Mouse (Mus musculus) midbrain, embryonic 16.5 days (tissue): ENCODE measurements at regions not wholly inside any gene's neighbourhood (a gene's known extent, or its start where the extent isn't known, plus 50 kb on each side); places are given as distances from the start of the nearest gene placed in this dataset.

Source experiments
- ATAC-seq: fragments of 200-750 bp; cut with Nextera tagmentation; 2 replicates; pipeline ENCODE4 v1.8.0; 2017; ENCODE audit warnings: moderate TSS enrichment
- H3K27ac ChIP-seq: fragments of 300-500 bp; sonication (generic); 2 replicates; pipeline ENCODE4 v1.5.1; 2014; ENCODE audit warnings: mild to moderate bottlenecking, low read length, mixed read lengths
- H3K27me3 ChIP-seq: fragments of 300-500 bp; sonication (generic); 2 replicates; pipeline ENCODE4 v1.6.1; 2014; ENCODE audit warnings: low read depth, low read length, mixed read lengths; ENCODE audit not compliant: control insufficient read depth, insufficient read depth
- H3K36me3 ChIP-seq: fragments of 300-500 bp; sonication (generic); 2 replicates; pipeline ENCODE4 v1.6.1; 2014; ENCODE audit warnings: mild to moderate bottlenecking, low read length, moderate library complexity, mixed read lengths; ENCODE audit not compliant: control insufficient read depth, insufficient read depth
- H3K4me1 ChIP-seq: fragments of 300-500 bp; sonication (generic); 2 replicates; pipeline ENCODE4 v1.6.1; 2014; ENCODE audit warnings: mild to moderate bottlenecking, low read length, mixed read lengths; ENCODE audit not compliant: control insufficient read depth, insufficient read depth
- H3K4me2 ChIP-seq: fragments of 300-500 bp; sonication (generic); 2 replicates; pipeline ENCODE4 v1.6.1; 2014; ENCODE audit warnings: mild to moderate bottlenecking, low read length, mixed read lengths
- H3K4me3 ChIP-seq: fragments of 300-500 bp; sonication (generic); 2 replicates; pipeline ENCODE4 v1.5.1; 2014; ENCODE audit warnings: low read depth, mild to moderate bottlenecking, low read length, moderate library complexity, mixed read lengths
- H3K9ac ChIP-seq: fragments of 300-500 bp; sonication (generic); 2 replicates; pipeline ENCODE4 v1.6.1; 2014; ENCODE audit warnings: low read depth, low read length, mixed read lengths
- H3K9me3 ChIP-seq: fragments of 300-500 bp; sonication (generic); replicated peaks from 2 replicates; pipeline ENCODE4 v1.6.1; 2014; ENCODE audit warnings: mild to moderate bottlenecking, low read length, mixed read lengths; ENCODE audit not compliant: control insufficient read depth, poor library complexity, severe bottlenecking
- WGBS: fragments of 180-500 bp; shearing (Covaris S2); extraction: QIAGEN DNeasy Blood & Tissue Kit; methylation state at CpG from one replicate; pipeline ENCODE4 v1.1.7; 2014; 5-methylcytosine and 5-hydroxymethylcytosine counted together

DNA sequence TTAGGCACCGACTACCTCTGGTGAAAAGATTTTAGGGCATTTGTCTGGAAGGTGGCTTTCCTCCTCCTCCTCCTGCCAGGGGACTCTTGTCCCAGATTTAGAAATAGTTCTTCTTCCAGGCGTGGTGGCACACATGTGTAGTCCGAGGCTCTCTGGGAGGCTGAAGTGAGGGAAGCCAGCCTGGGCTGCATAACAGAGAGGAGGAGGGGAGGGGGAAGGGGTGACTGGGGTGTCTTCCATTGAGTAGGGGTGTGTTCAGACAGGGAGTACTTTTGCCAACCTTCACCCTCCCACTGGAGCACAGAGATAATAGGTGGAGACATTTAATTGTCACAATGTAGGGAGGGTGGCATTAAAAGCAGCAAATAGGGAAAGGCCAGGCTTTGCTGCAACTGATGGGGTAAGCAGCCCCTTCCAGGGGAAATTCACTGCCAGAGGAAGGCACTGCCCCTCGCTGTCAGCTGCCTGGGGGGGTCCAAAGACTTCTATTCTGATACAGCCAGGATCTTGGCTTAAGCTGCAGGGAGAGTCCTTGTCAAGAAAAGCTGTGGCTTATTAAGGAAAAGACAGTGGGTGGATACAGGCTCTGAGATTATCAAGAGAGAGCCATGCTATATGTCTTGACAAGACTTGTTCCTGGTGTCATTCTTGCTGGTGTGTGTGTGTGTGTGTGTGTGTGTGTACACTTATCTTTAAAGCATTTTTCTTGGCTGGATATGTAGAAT is 83.9 kb downstream of the Bbs10 start:
- WGBS: 35% methylated on average over 4 of the region's 4 CpGs
- Histone ChIP-seq H3K27ac (no peak overlapping the region), H3K9ac (no peak overlapping the region; the same call in 1 of the 2 replicates), H3K4me1 (peaks cover 4% of the 10 kb centered on the region), H3K9me3 (no peaks in the 10 kb centered on the region), H3K4me3 (no peak overlapping the region), H3K4me2 (peak overlapping the region; percentile 35), H3K36me3 (no peaks in the 10 kb centered on the region), H3K27me3 (no peaks in the 10 kb centered on the region)
- no peak for ATAC-seq

- Histone ChIP-seq H3K9ac (no peak overlapping the region), H3K4me2 (no peak overlapping the region), H3K36me3 (no peaks in the 10 kb centered on the region), H3K4me1 (peaks cover 7% of the 10 kb centered on the region), H3K27me3 (no peaks in the 10 kb centered on the region), H3K27ac (no peak overlapping the region), H3K4me3 (no peak overlapping the region), H3K9me3 (no peaks in the 10 kb centered on the region)
- ATAC-seq: no peak
- 83% methylated on average over 9 of the region's 9 CpGs for WGBS
Observed at GRCm38 (mm10) chr10:111385561-111385960, 87.1 kb downstream of the Bbs10 start.

DNA sequence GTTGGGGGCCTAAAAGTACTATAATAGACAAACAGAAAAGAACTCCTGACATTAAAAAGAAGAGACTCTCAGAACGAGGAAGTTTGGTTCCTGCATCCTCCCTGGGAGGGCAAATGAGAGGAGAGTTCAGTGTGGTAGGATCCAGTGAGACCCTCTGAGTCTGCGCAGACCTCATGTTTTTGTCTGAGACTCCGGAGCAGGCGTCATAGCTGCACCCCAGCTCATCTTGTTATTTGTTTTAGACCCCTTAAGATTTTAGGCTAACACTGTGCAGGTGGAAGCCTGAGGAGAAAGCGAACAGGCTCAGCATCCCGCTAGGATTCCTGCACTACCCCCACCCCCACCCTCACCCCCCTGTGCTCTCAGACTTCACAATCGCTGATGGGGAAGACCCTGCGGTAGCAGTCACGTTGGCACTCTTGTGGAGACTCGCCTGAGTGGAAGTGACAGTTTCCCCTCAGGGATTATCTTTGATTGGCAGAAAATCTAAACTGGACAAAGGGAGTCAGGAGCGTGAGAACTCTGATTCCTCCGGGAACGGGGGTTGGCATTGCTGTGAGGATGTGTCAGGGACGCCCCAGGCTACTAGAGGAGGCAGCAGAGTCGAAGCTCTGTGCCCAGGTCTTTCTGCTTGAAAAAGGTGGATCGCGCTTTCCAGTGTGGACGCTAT is 85.0 kb upstream of the Nap1l1 start:
- Histone ChIP-seq H3K36me3 (no peaks in the 10 kb centered on the region), H3K4me1 (peaks cover 3% of the 10 kb centered on the region; the same call in 1 of the 2 replicates), H3K4me3 (peak overlapping the region; percentile 28), H3K9me3 (no peaks in the 10 kb centered on the region), H3K27me3 (no peaks in the 10 kb centered on the region), H3K27ac (no peak overlapping the region), H3K9ac (peak overlapping the region; percentile 57), H3K4me2 (peak overlapping the region; percentile 53)
- 25% methylated on average over 18 of the region's 18 CpGs for WGBS
- peak; percentile 69 for ATAC-seq

DNA sequence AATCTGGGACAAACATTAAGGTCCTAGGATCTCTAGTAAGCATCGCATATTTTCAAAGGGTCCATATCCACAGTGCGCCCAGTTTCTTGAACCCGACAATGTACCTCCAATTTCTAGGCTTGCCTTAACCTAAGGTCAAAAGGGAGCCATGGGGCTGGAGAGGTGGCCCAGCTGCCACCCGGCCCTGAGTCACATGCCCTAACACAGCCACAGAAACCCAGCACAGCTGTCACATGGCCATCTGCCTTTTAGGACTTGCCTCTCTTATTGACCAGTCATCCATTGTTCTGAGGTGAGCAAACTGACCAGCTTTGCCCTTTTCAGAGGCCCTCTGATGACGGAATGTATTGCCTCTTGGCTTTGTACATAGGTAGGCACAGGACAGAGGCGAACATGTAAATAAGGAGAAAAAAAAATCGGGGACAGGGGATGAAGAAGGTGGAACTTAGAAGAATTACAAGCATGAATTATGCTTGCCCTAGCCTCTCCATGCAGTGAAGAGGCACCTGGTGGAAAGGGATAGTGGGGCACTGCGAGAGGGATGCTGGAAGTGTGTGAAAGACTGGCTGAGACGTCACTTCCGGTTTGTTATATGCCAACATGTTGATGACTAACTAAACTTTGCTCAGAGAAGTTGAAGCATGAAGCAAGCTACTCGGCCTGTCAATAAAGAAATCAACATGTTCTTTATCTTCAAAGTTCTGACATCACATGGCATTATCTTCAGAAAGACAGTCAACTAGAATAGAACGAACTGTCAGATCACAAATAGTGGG is 84.3 kb upstream of the Nap1l1 start:
- no peaks in the 10 kb centered on the region for H3K27me3 ChIP-seq
- H3K9me3 ChIP-seq: no peaks in the 10 kb centered on the region
- no peaks in the 10 kb centered on the region for H3K36me3 ChIP-seq
- H3K4me2 ChIP-seq: peak overlapping the region; percentile 53
- H3K4me3 ChIP-seq: peak overlapping the region; percentile 28; the same call in 1 of the 2 replicates
- H3K9ac ChIP-seq: no peak overlapping the region
- ATAC-seq: peak; percentile 59
- 72% methylated on average over 12 of the region's 12 CpGs for WGBS
- H3K4me1 ChIP-seq: peaks cover 3% of the 10 kb centered on the region; the same call in 1 of the 2 replicates
- no peak overlapping the region for H3K27ac ChIP-seq

GRCm38 (mm10) chr10:111389890-111390289 is 83.1 kb upstream of the Nap1l1 start:
- Histone ChIP-seq H3K36me3 (no peaks in the 10 kb centered on the region), H3K27ac (no peak overlapping the region), H3K9ac (no peak overlapping the region), H3K4me3 (no peak overlapping the region), H3K4me2 (no peak overlapping the region), H3K9me3 (no peaks in the 10 kb centered on the region), H3K27me3 (no peaks in the 10 kb centered on the region), H3K4me1 (peaks cover 3% of the 10 kb centered on the region; the same call in 1 of the 2 replicates)
- 56% methylated on average over 9 of the region's 9 CpGs for WGBS
- ATAC-seq: no peak

DNA sequence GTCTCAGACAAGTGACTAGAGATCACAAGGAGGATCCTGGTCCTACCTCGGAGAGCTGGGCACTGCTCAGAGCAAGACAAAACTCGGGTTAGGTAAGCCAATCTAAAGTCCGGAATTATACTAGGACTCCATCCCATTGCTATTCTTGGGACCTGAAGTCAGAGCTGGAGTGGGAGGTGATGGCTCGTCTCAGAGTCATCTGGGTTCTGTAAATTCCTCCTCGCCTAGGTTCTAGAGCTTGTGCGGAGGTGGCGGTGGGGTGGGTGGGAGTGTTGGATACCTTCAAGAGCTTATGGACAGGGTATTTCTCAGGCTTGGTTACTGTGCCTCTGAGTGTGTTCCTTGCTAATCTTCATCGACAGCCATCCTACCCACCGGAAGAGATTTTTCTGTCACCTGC is 78.6 kb upstream of the Nap1l1 start:
- H3K4me1 ChIP-seq: no peaks in the 10 kb centered on the region
- no peak for ATAC-seq
- no peak overlapping the region for H3K4me2 ChIP-seq

GRCm38 (mm10) chr10:111405071-111405470 is 68.0 kb upstream of the Nap1l1 start:
- no peak overlapping the region for H3K4me3 ChIP-seq
- H3K4me2 ChIP-seq: no peak overlapping the region
- no peaks in the 10 kb centered on the region for H3K36me3 ChIP-seq
- 96% methylated on average over 6 of the region's 6 CpGs for WGBS
- H3K27me3 ChIP-seq: no peaks in the 10 kb centered on the region
- no peaks in the 10 kb centered on the region for H3K9me3 ChIP-seq
- no peak for ATAC-seq
- H3K27ac ChIP-seq: no peak overlapping the region
- H3K9ac ChIP-seq: no peak overlapping the region
- H3K4me1 ChIP-seq: no peaks in the 10 kb centered on the region

More for the DNA sequence above, 78.6 kb upstream of the Nap1l1 start:
- Histone ChIP-seq H3K36me3 (no peaks in the 10 kb centered on the region), H3K27ac (no peak overlapping the region), H3K9me3 (no peaks in the 10 kb centered on the region), H3K27me3 (no peaks in the 10 kb centered on the region), H3K9ac (no peak overlapping the region), H3K4me3 (no peak overlapping the region)
- 95% methylated on average over 9 of the region's 9 CpGs for WGBS

DNA sequence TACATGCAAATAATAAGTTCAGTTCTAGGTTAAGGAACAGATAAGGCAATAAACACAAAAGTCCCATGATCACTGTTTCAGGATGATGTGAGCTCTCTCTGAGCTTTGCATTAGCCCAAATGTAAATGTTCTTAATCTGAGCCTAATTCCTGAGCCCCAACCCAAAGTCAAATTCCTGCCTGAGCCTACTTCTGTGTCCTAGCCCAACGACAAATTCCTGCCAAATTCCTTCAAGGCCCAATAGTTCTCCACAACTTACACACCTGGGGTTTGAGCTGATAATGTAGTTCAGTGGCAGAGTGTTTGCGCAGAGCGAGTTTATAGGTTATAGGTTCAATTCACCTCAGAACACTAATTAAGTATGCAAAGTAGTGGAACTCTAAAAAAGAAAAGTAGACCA is 64.1 kb upstream of the Nap1l1 start:
- no peaks in the 10 kb centered on the region for H3K36me3 ChIP-seq
- 89% methylated on average over 3 of the region's 3 CpGs for WGBS
- ATAC-seq: no peak
- no peaks in the 10 kb centered on the region for H3K9me3 ChIP-seq
- H3K4me3 ChIP-seq: no peak overlapping the region
- H3K27me3 ChIP-seq: no peaks in the 10 kb centered on the region
- no peak overlapping the region for H3K27ac ChIP-seq
- H3K4me2 ChIP-seq: no peak overlapping the region
- H3K4me1 ChIP-seq: no peaks in the 10 kb centered on the region
- H3K9ac ChIP-seq: no peak overlapping the region

- H3K36me3 ChIP-seq: no peaks in the 10 kb centered on the region
- no peak overlapping the region for H3K4me3 ChIP-seq
- no peaks in the 10 kb centered on the region for H3K4me1 ChIP-seq
- no peak overlapping the region for H3K9ac ChIP-seq
- ATAC-seq: no peak
- H3K9me3 ChIP-seq: no peaks in the 10 kb centered on the region
- WGBS: 75% methylated on average over 5 of the region's 5 CpGs
- H3K27me3 ChIP-seq: no peaks in the 10 kb centered on the region
- H3K4me2 ChIP-seq: no peak overlapping the region
- no peak overlapping the region for H3K27ac ChIP-seq
Observed at GRCm38 (mm10) chr10:111409497-111409896, 63.5 kb upstream of the Nap1l1 start.
